Mouse (Mus musculus): ENCODE results near the gene Aqp6. TPM values are rescaled to one million over a fixed set of nuclear protein-coding genes. Genes with fewer than 3 reads are reported as not detected.
A peak's percentile ranks its signal among the peaks of the same experiment; 100 is the strongest.

Gene Aqp6
- polyA plus RNA-seq, 1 experiment from 2014 or later: not detected

DNA sequence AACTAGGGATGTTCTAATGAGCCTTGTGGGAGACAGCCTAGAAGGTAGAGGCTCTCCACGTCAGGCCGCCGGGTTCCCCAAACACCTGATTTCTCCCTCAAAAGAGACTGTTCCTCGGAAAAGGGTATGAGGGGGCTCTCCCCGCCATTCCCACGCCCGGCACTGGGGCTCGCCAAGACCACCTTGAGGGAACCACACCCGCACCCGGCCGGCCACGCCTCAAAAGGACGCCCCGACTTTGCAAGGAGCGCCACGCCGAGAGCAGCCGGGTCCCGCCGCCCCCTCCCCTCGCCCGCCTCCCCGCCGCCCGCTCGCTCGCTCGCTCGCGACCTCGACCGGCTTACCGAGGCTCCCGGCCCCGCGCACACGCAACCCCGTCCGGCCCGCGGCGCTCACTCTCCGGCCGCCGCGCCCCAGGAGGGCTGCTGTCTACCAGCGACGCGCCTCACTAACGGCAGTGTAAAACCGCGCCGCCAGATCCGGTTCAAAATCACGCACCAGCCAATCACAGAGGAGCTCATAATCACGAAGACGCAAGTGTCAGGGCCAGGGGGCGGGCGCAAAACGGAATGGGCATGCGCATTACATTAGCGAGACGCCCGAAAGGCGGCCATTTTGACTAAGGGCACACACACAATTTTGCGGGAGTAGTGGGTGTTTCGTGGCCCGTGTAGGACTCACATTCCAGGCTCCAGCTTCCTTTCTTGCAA, 50.1 kb downstream of the Aqp6 start, which contains the start of gene Racgap1:
TSS of gene Racgap1 (minus strand) at position 494 of the 710 bp plus-strand sequence.
- peaks cover 10% of the 10 kb centered on the region for H3K27me3 ChIP-seq (ENCODE audit: control insufficient read depth, insufficient read depth, low read length)
- under 1% methylated on average over 63 of the region's 68 CpGs for WGBS
- DNase-seq (ENCODE audit: low spot score): peak; percentile 98
- peak within 1 kb of the TSS; percentile 71 for H3K4me3 ChIP-seq (ENCODE audit: low read depth, low read length)
- H3K9ac ChIP-seq (replicated peaks; ENCODE audit: low read length): peak within 1 kb of the TSS; percentile 79
- peak within 1 kb of the TSS; percentile 54 for H3K4me2 ChIP-seq (ENCODE audit: low read depth, low read length)
- no peaks in the 10 kb centered on the region for H3K36me3 ChIP-seq (replicated peaks; ENCODE audit: control insufficient read depth, insufficient read depth, low read depth, low read length)
- no peak within 1 kb of the TSS for H3K27ac ChIP-seq (replicated peaks; ENCODE audit: low read depth, low read length)
- ATAC-seq (replicated peaks; ENCODE audit: insufficient number of reproducible peaks, low FRiP score, low TSS enrichment, low read depth): peak; percentile 82
- H3K9me3 ChIP-seq (replicated peaks; ENCODE audit: control insufficient read depth, low read length): no peaks in the 10 kb centered on the region
- H3K4me1 ChIP-seq (ENCODE audit: control insufficient read depth, insufficient read depth, low read length): peaks cover 4% of the 10 kb centered on the region

DNA sequence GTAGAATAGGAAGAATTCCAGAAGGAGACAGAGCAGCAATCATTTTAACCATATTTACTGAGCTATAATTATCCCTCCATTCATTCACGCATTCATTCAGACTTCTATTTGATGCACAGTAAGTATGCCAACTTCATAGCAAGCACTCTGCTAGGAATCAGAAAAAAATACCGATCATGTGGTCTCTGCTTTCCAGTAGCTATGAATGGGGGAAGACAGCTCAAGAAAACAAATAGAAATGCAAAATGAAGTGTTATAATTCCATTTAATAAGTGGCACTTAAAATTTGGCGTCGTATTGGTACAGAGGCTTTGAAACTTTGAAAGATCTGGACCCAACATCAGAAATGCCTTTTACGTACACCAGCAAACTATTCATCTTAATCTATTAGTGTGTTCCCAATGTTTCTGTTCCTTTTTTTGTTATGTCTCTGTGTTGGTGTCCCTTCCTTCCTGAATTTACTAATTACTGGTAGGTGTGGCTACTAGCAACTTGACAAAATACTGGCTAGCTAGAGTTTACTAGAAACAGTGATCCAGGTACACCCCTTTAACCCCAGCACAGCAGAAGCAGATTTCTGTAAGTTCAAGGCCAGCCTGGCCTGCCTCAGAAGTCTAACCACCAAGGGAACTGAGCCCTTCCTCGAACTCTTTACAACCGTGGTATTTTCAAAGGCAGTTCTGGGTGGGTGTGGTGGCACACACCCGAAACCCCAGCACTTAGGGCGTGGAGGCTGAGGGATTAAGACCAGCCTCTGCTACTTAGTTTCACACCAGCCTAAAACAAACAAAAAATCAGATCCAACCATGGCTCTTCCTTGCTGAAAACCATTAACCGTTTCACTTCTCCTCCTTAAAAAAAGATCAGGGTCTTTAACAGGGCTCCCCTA, 51.0 kb downstream of the Aqp6 start:
- WGBS: 77% methylated on average over 10 of the region's 10 CpGs
- Histone ChIP-seq H3K27me3 (ENCODE audit: control insufficient read depth, insufficient read depth, low read length) (peaks cover 12% of the 10 kb centered on the region), H3K27ac (replicated peaks; ENCODE audit: low read depth, low read length) (no peak overlapping the region), H3K4me2 (ENCODE audit: low read depth, low read length) (peak overlapping the region; percentile 26; the same call in 1 of the 2 replicates), H3K9me3 (replicated peaks; ENCODE audit: control insufficient read depth, low read length) (no peaks in the 10 kb centered on the region), H3K9ac (replicated peaks; ENCODE audit: low read length) (no peak overlapping the region; the same call in 1 of the 2 replicates), H3K4me1 (ENCODE audit: control insufficient read depth, insufficient read depth, low read length) (peaks cover 4% of the 10 kb centered on the region), H3K4me3 (ENCODE audit: low read depth, low read length) (no peak overlapping the region), H3K36me3 (replicated peaks; ENCODE audit: control insufficient read depth, insufficient read depth, low read depth, low read length) (no peaks in the 10 kb centered on the region)
- ATAC-seq (replicated peaks; ENCODE audit: insufficient number of reproducible peaks, low FRiP score, low TSS enrichment, low read depth) (no peak), DNase-seq (ENCODE audit: low spot score) (no peak)

DNA sequence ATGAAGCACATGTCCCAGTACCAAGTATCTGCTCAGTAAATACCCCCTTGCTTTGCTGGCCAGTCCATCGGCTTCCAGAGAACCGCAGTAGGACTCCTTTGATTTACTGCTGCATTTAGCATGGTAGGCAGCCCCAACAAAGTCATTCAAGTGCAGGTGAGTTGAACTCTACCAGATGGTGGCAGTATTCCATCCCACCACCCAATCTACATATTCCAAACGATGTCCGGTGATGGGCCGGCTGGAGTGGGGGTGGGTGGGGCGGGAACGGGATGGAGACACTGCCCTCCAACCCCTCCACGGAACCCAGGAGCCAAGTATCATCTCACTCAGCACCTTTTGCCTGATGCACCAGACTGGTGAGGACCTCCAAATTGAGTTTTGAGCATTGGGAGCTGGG, 52.1 kb downstream of the Aqp6 start:
- H3K4me2 ChIP-seq (ENCODE audit: low read depth, low read length): no peak overlapping the region
- H3K27me3 ChIP-seq (ENCODE audit: control insufficient read depth, insufficient read depth, low read length): peaks cover 12% of the 10 kb centered on the region
- no peaks in the 10 kb centered on the region for H3K36me3 ChIP-seq (replicated peaks; ENCODE audit: control insufficient read depth, insufficient read depth, low read depth, low read length)
- no peaks in the 10 kb centered on the region for H3K9me3 ChIP-seq (replicated peaks; ENCODE audit: control insufficient read depth, low read length)
- whole genome bisulfite sequencing: 8% methylated on average over 8 of the region's 8 CpGs
- H3K27ac ChIP-seq (replicated peaks; ENCODE audit: low read depth, low read length): no peak overlapping the region
- no peak overlapping the region for H3K4me3 ChIP-seq (ENCODE audit: low read depth, low read length)
- H3K4me1 ChIP-seq (ENCODE audit: control insufficient read depth, insufficient read depth, low read length): peaks cover 4% of the 10 kb centered on the region
- H3K9ac ChIP-seq (replicated peaks; ENCODE audit: low read length): no peak overlapping the region
- no peak for DNase-seq (ENCODE audit: low spot score)
- no peak for ATAC-seq (replicated peaks; ENCODE audit: insufficient number of reproducible peaks, low FRiP score, low TSS enrichment, low read depth)

DNA sequence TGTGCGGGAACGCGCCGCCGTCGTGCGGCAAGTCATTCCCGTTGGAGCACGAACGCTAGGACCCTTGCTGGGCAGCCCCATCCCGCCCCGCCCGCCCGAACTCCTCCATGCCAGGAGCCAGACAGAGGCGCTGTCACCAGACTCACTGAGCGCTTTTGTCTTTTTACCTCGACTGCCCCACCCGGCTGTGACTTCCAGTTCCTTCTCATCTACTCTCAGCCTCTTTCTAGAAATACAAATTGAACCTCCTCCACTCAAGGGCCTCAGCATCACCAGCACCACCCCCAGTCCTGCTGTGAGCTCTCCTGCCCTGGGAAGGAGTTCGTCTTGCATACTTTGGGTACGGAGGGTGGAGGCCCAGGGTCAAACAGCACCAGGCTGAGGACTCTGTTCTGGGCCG, 52.7 kb downstream of the Aqp6 start:
- H3K27me3 ChIP-seq (ENCODE audit: control insufficient read depth, insufficient read depth, low read length): peaks cover 12% of the 10 kb centered on the region
- ATAC-seq (replicated peaks; ENCODE audit: insufficient number of reproducible peaks, low FRiP score, low TSS enrichment, low read depth) (no peak), DNase-seq (ENCODE audit: low spot score) (no peak)
- H3K27ac ChIP-seq (replicated peaks; ENCODE audit: low read depth, low read length): no peak overlapping the region
- H3K36me3 ChIP-seq (replicated peaks; ENCODE audit: control insufficient read depth, insufficient read depth, low read depth, low read length): no peaks in the 10 kb centered on the region
- no peak overlapping the region for H3K4me3 ChIP-seq (ENCODE audit: low read depth, low read length)
- no peaks in the 10 kb centered on the region for H3K9me3 ChIP-seq (replicated peaks; ENCODE audit: control insufficient read depth, low read length)
- peak overlapping the region; percentile 13; the same call in 1 of the 2 replicates for H3K4me2 ChIP-seq (ENCODE audit: low read depth, low read length)
- WGBS: under 1% methylated on average over 21 of the region's 21 CpGs
- no peak overlapping the region for H3K9ac ChIP-seq (replicated peaks; ENCODE audit: low read length)
- peaks cover 4% of the 10 kb centered on the region for H3K4me1 ChIP-seq (ENCODE audit: control insufficient read depth, insufficient read depth, low read length)

Other genes with a start within 250 kb of the Aqp6 start
- gene Fmnl3, start 230.9 kb upstream of the Aqp6 start, polyA plus RNA-seq (2014; fragmentation: Nextera tagmentation; extraction: Ambion mirVana): 17.1 and 17.6 TPM in 2 replicates
- 225 and 228 TPM in 2 replicates for gene Tmbim6, start 208.5 kb upstream of the Aqp6 start, polyA plus RNA-seq (2014; fragmentation: Nextera tagmentation; extraction: Ambion mirVana)
- 9.0 and 9.7 TPM in 2 replicates for gene Nckap5l, start 143.7 kb upstream of the Aqp6 start, polyA plus RNA-seq (2014; fragmentation: Nextera tagmentation; extraction: Ambion mirVana)
- gene Bcdin3d, start 126.7 kb upstream of the Aqp6 start, polyA plus RNA-seq (2014; fragmentation: Nextera tagmentation; extraction: Ambion mirVana): 15.1 and 16.7 TPM in 2 replicates
- gene Faim2, start 73.2 kb upstream of the Aqp6 start, polyA plus RNA-seq (2014; fragmentation: Nextera tagmentation; extraction: Ambion mirVana): 0.24 and 0.66 TPM in 2 replicates
- not detected in 2 replicates for gene Aqp2, start 22.3 kb upstream of the Aqp6 start, polyA plus RNA-seq (2014; fragmentation: Nextera tagmentation; extraction: Ambion mirVana)
- gene Aqp5, start 10.6 kb upstream of the Aqp6 start, polyA plus RNA-seq (2014; fragmentation: Nextera tagmentation; extraction: Ambion mirVana): not detected in 2 replicates
- gene Racgap1, start 50.3 kb downstream of the Aqp6 start, polyA plus RNA-seq (2014; fragmentation: Nextera tagmentation; extraction: Ambion mirVana): 147 and 152 TPM in 2 replicates
- 2.6 and 4.1 TPM in 2 replicates for gene Asic1, start 69.0 kb downstream of the Aqp6 start, polyA plus RNA-seq (2014; fragmentation: Nextera tagmentation; extraction: Ambion mirVana)
- 66.8 and 81.1 TPM in 2 replicates for gene Smarcd1, start 100.7 kb downstream of the Aqp6 start, polyA plus RNA-seq (2014; fragmentation: Nextera tagmentation; extraction: Ambion mirVana)
- not detected in 2 replicates for gene Gm17349, start 104.1 kb downstream of the Aqp6 start, polyA plus RNA-seq (2014; fragmentation: Nextera tagmentation; extraction: Ambion mirVana)
- 0.10 and 0.18 TPM in 2 replicates for gene Gpd1, start 116.1 kb downstream of the Aqp6 start, polyA plus RNA-seq (2014; fragmentation: Nextera tagmentation; extraction: Ambion mirVana)
- 122 and 152 TPM in 2 replicates for gene Cox14, start 124.2 kb downstream of the Aqp6 start, polyA plus RNA-seq (2014; fragmentation: Nextera tagmentation; extraction: Ambion mirVana)
- gene Cers5, start 171.5 kb downstream of the Aqp6 start, polyA plus RNA-seq (2014; fragmentation: Nextera tagmentation; extraction: Ambion mirVana): 64.6 and 70.2 TPM in 2 replicates